Mouse (Mus musculus) spleen, postnatal 4 days (tissue): Measurements from ENCODE around the gene Vmn1r237.

ENCODE experiments used
- DNase-seq, 2 experiments: peaks; one replicate each; pipeline ENCODE4 v3.0.0; 2022; ENCODE audit warnings: low spot score in 2 of 2

Vmn1r237 gene

DNA sequence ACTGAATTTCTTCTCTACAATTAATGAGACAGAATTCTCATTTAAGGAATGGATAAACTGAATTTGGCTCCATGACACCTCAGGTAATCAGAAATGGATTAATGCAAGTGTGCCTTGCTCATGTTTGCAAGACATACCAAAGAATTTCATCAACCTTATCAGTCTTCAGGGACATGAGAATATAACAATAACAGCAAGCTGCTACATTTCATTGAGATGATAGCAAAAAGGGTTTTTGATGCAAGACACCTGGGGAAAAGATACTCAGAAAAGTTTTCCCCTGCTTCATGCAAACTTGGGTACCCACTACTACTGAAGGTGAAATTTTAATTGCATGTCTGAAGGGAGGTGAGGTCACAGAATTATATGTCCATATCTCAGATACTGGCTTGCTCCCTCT lies at the start of gene Vmn1r237:
Gene Vmn1r237, plus strand, starts transcription at position 301 of the 400 bp plus-strand sequence.
- no peak for DNase-seq

DNA sequence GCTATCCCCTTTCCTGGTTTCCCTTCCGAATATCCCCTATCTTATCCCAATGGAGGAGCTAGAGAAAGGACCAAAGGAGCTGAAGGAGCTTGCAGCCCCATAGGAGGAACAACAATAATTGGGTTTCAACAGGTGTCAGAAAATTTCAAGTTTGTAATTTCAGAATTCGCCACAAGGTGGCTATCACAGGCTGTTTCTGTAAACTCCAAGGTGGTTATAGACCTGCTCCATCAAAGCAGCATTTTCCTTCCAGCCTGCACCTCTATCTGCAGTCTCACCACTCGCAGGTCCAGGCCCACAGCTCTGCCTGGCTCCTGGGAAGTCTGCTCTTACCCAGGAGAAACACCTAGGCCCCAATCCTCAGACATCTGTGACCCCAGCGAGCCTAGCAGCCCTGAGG lies 39.6 kb upstream of the Vmn1r237 start:
- peak; percentile 16 to 61 for DNase-seq

DNA sequence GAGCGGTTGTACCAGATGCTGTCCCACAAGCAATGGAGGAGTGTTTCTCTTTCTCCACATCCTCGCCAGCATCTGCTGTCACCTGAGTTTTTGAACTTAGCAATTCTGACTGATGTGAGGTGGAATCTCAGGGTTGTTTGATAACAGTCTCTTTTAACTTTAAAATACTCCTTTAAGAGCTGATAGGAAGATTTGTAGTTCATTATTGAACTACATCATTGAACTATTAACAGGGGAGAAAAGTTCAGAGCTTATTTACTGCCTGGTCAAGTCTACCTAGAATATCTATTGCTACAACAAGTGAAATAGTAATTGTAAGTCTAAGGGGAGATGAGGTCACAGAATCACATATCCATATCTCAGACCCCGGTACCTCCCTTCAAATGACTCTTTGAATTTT lies 29.0 kb upstream of the Vmn1r237 start, which contains the start of gene Vmn1r236:
Gene Vmn1r236, plus strand, starts transcription at position 301 of the 400 bp plus-strand sequence.
- DNase-seq: no peak

DNA sequence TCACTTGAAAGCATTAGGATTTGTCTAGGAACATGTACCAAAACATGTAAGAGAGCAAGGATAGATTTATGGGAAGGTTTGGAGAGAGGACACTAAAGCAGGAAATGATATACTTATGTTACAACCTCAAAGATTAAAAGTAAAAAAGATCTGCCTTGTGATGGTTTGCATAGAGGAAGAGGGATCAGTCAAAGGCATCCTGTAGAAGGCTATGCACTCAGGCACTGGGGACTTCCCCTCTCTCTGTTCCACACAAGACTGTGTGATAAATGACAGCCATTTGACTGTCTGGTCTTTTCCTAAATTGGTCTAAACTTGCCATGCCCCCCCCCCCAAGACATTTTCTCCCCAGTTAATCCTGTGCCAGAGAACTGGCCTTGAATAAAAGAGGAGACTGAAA lies 27.3 kb upstream of the Vmn1r237 start:
- DNase-seq: no peak

DNA sequence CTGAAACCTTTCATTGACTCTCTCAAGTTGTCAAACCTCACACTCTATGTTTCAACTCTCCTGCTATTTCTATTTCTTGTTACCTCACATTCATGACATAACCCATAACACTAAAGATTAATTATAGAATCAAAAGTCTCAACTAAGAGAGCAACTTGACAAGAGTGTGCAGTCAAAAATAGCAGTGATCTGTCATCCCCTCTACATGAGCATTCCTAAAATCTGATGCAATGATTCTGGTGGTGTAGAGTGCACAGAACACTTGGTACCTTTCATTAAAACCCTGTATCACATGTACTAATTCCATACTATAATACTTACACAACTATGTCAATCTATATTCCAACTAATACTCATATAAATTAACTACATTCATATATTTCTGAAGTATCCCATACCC lies 22.0 kb upstream of the Vmn1r237 start:
- no peak for DNase-seq
